Mouse (Mus musculus) CD4-positive helper T cell, adult 2 months (primary cell): ENCODE measurements around the gene Scn9a.

ENCODE experiments used
- DNase-seq: peaks from one replicate; pipeline ENCODE4 v3.0.0-alpha.2; 2012; ENCODE audit warnings: low read depth, missing footprints, low spot score

Scn9a gene

GRCm38 (mm10) chr2:66463916-66464315, 170.8 kb downstream of the Scn9a start:
- DNase-seq, result no peak

GRCm38 (mm10) chr2:66462458-66462857, 172.3 kb downstream of the Scn9a start:
- DNase-seq, result no peak

- no peak for DNase-seq
These were observed 194.1 kb downstream of the Scn9a start, which contains the start of gene Scn1a for GRCm38 (mm10) chr2:66440711-66441110. TSS of gene Scn1a (minus strand) at chr2:66440840.

DNA sequence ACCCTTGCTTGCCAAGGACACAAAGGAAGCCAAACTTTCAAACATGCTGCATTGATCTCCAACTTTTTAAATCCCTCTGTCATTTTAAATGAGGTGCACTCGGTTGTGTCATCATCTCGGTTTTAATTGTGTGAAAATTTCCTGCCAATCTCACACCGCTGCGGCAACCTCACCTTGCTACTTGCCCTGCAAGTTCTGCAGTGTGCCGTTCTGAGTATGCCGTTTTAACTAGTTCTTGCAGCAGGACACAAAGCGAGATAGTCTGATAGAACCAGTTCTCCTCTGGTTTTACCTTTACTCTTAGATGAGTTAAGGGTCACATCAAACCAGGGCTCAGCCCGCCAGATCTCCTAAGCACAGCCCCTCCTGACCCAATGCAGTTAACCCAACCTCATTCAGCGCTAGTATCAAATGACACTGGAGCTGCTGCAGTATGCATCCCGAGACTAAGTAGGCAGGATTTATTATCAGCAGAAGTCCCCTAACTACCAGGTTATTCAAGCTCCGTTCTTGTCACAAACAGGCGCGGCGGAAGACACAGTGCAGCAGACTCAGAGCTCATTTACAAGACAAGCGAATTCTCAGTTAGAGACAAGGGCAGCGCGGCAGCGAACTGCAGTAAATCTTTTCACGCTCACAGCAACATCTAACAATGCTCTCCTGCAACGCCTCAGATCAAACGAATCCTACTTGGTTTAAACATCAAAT, 194.8 kb downstream of the Scn9a start:
- no peak for DNase-seq

- DNase-seq, result no peak
These were observed 198.5 kb downstream of the Scn9a start for GRCm38 (mm10) chr2:66436286-66436685.
